Mouse (Mus musculus) bone marrow macrophage, adult 2 months (primary cell): ENCODE data around the gene Spata31d1b.
"Not testable (repeated sequence)": the region's sequence is repeated elsewhere in the genome, so short reads cannot be mapped to it uniquely, and the experiment has no call there.

Source experiments
- CTCF ChIP-seq: IDR thresholded peaks from 2 replicates; pipeline ENCODE4 v1.5.1; 2012; ENCODE audit warnings: low read depth, mild to moderate bottlenecking, low read length, moderate library complexity
- POLR2A ChIP-seq: IDR thresholded peaks from 2 replicates; pipeline ENCODE4 v1.6.1; 2012; ENCODE audit warnings: mild to moderate bottlenecking, low read depth, low read length, borderline replicate concordance

DNA sequence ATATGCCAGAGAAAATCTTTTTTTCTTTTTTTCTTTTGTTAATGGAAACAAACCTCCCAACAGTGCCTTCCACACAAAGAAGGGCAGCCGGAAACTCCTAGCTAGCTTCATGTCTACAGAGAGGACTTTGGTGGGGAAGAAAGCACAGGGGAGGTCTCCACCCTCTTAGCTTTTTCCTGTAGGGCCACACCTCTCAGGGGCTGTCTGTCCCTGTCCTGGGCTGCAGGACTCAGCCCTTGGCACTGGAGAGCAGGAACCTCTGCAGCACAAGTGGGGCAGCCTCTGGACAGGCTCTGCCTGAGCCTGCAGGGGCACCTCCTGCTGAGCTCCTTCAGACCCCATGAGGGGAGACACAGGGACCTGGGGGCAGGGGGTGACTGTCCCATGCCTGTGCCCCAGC is 11.9 kb upstream of the Spata31d1b start:
- TF ChIP-seq CTCF, POLR2A: not testable (repeated sequence)
